Mouse (Mus musculus) ovary, adult 18-20 months (tissue): ENCODE data around the gene Klc2.

ENCODE experiments used
- DNase-seq: peaks from one replicate; pipeline ENCODE4 v3.0.0; 2022; ENCODE audit warnings: low spot score, mixed read lengths

Klc2 gene

DNA sequence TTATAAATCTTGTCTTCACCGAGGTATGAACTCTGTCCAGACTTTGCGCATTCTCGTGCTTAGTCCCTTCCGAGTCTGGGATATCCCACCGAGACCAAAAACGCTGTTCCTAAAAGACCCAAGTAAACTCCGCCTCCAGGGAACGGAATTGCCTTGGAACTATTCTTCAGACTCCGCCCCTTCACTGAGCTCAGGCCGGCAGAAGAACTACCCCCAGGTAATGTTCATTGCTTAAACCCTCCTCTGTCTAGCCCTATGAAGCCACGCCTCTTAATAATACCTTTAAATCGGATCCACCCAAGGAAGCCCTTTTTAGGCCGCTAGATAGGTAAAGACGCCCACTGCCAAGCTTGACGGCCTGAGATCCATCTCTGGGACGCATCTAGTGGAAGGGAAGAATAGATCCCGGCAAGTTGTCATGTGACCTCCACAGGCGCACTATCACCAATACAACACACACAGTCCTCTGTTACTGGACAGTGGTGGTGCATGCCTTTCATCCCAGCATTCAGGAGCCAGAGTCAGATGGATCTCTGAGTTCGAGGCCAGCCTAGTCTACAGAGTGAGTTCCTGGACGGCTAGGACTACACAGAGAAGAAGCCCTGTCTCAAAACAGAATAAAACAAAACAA is 45.9 kb downstream of the Klc2 start:
- DNase-seq: no peak

DNA sequence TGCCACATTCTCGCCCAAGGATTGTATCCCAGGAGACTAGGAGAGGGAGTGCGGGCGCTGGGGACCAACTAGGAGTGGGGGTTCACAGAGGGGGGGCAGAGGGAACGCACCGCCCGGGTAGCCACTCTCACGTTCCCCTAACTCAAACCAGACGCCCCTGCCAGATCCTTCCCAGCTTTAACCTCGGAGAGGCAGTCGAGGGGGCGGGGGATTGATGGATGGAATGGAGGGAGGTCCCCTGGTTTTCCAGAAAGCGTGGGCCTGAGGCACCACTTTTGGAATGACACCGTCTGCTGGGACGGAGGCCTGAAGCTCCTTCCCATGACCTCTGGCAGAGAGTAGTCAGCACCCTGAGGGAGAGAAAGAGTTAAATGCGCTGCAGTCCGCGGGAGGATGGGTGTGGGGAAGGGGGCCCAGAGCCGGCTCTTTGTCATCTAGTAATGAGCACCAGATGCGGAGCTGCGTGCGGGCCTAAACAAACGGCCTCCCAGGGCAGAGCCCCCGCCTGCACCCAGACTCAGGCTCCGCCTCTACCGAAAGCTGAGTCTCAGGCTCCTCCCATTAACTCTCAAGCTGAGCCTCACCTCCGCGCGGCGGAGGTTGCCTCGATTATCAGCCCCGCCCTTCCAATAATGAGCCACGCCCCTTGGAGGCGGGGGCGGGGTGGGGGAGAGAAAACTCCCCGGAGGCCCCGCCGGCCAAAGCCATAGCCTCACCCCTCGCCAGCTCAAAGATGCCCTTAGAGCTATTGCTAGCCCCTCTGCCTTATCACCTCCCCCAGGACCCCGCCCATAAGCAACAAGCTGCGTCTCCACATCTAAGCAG is 46.6 kb downstream of the Klc2 start:
- DNase-seq: peak; percentile 72

DNA sequence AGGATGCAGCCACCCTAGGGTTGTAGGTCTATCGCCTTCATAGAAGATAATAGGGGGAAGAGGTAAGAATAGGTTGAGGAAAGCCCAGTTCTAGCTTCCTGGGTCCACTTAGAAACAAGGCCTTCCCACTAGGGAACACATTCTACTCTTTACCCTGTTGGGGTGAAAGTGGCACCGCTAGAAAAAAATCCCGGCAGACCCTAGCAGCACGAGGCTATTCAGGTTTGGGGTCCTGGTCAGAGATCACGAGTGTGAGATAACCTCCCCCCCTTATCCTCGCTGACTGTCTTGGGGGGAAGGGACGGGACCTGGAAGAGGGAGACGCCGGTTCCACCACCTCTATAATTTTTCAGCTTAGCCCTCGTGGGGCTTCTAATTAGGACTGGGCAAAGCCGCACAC is 47.3 kb downstream of the Klc2 start:
- no peak for DNase-seq

DNA sequence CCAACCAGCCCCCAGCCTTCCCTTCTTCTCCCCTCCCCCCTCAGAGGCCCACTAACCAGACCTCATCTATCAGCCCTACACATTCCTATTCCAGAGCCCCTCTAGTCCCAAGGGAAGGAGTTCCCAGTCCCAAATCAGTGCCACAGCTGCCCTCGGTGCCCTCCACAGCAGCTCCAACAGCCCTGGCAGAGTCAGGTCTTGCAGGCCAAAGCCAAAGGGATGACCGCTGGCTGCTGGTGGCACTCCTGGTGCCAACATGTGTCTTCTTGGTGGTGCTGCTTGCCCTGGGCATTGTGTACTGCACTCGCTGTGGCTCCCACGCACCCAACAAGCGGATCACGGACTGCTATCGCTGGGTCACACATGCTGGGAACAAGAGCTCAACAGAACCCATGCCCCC is 48.4 kb downstream of the Klc2 start:
- DNase-seq: no peak

DNA sequence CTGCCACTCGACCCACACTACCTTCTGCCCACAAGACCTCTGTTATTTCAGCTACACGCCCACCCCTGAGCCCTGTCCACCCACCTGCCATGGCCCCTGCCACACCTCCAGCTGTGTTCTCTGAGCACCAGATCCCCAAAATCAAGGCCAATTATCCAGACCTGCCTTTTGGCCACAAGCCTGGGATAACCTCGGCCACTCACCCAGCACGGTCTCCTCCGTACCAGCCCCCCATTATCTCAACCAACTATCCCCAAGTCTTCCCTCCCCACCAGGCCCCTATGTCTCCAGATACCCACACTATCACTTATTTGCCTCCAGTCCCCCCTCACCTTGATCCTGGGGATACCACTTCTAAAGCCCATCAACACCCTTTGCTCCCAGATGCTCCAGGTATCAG is 48.9 kb downstream of the Klc2 start:
- DNase-seq: no peak

DNA sequence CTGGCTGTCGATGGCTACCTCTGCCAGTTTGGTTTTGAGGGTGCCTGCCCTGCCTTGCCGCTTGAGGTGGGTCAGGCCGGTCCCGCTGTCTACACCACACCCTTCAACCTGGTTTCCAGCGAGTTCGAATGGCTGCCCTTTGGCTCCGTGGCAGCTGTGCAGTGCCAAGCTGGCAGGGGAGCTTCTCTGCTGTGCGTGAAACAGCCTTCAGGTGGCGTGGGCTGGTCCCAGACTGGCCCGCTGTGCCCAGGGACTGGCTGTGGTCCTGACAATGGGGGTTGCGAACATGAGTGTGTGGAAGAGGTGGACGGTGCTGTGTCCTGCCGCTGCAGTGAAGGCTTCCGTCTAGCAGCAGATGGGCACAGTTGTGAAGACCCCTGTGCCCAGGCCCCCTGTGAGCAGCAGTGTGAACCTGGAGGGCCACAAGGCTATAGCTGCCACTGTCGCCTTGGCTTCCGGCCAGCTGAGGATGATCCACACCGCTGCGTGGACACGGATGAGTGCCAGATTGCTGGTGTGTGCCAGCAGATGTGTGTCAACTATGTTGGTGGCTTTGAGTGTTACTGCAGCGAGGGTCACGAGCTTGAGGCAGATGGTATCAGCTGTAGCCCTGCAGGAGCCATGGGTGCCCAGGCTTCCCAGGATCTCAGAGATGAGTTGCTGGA is 49.7 kb downstream of the Klc2 start:
- no peak for DNase-seq

DNA sequence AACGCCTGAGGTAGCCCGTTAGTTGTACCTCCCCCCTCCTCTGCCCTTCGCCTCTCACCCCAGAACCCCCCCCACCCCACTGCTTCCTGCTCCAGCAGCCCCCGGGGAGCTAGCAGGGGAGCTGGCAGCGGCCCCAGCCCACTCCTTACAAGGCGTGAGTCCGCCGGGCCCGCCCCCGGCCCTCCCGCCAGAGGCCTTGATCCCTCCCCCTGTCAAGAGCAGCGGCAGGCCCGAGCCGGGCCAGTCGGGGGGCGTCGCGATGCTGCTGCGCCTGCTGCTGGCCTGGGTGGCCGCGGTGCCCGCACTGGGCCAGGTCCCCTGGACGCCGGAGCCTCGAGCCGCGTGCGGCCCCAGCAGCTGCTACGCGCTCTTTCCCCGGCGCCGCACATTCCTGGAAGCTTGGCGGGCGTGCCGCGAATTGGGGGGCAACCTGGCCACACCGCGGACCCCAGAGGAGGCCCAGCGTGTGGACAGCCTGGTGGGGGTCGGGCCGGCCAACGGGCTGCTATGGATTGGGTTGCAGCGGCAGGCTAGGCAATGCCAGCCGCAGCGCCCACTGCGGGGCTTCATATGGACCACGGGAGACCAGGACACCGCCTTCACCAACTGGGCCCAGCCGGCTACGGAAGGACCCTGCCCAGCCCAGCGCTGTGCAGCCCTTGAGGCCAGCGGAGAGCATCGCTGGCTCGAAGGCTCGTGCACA is 50.3 kb downstream of the Klc2 start, which contains the start of gene Cd248:
Gene Cd248 (plus strand): TSS at position 212 of the 703 bp plus-strand sequence.
- peak; percentile 60 for DNase-seq

DNA sequence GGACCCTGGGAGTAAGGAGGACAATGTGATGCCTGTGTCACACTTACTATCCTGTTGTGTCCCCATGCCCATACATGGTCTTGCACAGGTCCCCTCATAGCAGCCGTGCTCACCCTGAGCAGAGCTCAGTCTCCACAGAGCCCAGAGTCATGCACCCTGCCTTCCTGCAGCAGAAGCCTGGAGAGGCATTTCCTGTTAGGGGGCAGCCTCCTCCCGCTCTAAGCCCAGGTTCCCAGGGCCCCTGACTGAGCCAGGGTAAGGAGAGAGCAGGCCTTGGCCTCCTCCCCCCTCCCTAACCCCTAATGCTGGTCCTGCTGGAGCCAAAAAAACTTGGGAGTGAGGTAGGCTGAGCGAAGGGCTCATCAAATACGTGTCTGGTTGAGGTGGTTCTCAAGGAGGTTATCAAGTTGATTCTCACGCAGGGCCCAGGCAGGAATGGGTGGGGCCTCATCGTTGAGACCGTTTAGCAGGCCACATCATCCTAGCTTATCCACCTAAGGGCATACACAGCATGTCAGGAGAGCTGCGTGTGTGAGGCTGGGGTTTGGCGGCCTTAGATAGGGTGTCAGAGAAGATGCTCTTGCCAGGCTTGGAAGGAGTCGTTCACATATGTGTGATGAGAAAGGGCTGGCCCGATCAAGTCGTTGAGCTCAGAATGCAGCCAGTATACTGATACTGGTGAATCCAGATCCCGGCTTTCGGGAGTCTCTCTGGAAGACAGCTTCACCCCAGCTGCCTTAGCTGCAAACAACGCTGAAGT is 51.1 kb downstream of the Klc2 start:
- no peak for DNase-seq

DNA sequence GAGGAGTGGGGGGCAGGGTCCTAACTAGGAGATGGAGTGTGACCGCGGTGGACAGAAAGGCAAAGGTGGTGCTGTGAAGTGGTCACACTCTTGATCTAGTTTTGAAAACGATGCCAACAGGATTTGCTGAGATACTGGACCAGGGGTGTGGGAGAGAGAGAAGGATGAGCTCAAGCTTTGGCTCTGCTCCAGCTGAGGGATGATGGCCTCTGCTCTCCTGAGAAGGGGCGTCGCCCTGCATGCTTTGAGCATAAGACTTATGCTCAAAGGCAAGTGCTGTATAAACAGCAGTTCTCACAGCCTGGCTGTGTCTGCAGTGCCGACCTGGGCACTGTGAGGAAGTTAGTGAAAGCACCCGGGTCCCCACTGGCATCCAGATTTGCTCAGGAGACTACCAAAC is 53.3 kb downstream of the Klc2 start:
- no peak for DNase-seq

DNA sequence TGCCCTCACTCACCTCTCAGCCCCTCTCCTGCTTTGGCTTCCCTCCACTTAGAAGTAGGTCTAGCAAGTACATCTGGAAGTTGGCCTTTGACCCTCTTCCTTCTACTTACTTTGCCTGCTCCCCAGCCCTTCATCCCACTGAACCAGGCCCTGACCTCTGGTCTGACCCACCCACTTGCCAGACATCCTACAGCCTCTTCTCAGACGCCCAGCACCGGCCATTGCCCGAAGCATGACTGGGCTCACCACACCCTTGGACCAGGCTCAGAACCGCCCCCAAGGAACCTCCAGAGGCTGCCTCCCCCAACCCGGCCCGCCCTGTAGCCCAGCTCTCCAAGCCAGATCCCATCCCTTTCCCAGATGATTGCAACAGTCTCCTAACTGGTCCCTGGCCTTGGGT is 55.9 kb downstream of the Klc2 start:
- DNase-seq: no peak

DNA sequence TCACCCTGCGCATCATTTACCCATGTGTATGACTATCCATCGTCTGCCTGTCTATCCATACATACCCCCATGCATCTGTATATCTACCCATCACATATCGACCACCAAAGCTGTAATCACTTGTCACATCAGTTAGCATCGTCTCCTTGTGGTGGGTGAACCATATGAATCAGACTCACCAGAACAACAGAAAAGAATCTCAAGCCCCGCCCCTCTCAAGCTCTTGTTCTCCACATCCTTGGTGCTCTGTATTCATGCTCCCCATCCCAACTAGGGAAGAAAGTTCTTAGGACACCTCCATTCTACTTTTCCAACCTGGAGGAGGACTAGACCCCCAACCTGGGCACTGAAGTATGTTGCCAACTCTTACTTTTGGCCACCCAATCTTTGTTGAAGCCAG is 56.3 kb downstream of the Klc2 start:
- DNase-seq: no peak

DNA sequence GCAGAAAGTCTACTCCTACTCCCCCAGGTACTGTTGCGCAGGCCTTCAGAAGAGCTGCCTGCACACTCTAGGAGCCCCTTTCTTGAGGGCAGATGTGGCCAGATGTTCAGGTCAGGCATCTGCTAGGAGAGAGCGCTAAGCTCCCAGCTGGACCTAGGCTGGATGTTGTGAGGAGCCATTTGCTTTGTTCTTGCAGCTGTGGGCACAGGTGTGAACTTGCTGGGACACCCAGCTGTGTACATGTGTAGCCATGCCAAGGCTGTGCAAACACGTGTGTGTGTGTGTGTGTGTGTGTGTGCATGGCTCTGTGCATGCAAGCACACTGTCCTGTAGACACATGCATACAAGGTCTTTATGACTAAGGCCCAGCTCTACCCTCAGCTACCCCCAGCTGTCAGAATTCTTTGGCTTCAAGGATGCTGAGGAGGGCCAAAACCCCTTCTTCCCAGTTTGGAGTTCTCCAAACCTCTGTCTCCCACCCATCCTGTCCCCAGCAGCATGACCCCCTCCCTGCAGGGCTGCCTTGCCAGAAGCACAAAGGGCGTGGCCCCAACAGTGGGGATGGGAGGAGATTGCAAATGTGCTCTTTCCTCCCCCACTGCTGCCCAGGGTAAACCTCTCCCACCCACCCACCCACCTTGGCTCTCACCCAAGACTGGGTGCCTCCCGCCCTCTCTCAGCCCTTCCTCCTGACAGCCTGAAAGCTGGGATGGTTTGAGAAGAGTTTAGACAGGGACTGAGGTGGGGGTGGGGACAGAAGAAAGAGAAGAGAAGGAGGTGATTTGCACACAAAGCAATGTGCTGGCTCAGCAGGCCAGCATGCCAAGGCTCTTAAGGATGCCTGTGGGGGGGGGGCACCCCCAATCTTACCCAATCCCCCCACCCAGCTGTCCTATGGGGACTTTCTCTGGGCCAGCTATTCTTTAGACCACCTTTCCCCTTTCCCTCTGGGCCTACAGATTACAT is 57.7 kb downstream of the Klc2 start:
- DNase-seq: peak; percentile 21

DNA sequence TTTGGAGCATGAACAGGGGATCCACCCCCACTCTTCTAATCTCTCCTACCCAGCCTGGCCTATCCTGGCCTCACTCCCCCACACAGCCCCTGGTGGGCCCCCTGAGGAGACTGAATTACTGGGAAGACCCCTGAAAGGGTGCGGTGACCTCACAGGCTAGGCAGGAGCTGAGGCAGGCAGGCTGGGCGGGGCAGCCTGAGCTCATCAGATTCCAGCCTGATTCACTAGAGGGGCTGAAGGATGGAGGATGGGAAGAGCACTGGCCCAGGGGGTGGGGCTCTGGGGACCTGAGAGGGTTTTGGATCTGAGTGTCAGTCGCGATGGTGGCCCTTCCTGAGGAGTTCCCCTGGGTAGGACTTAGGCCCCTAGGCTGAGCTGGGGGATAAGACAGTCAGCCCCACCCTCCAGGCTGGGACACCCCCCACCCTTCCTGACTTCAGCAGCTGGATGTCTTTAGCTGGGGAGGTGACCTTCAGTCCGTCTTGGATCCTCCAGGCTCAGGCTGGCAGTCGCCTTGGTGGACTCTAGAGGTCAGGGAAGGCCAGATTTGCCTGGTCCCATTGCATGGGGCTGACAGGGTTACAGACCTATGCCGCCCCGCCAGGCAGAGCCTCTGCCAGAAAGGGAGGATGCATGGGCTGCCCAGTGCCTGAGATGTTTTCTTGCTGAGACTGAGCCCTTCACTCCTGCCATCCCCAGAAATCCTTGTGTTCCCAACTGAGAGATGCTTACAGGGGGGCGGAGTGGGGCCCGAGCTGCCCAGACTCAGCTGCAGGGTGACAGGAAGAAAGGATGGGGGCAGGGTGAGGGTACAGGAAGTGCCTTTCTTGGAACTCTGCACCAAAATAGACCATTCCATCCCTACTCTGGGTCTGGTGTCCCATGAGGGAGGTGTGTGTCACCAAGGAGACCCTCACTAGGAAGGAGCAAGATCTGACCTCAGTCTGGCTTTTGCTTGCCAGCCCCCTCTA is 59.3 kb downstream of the Klc2 start:
- peak; percentile 5 for DNase-seq

DNA sequence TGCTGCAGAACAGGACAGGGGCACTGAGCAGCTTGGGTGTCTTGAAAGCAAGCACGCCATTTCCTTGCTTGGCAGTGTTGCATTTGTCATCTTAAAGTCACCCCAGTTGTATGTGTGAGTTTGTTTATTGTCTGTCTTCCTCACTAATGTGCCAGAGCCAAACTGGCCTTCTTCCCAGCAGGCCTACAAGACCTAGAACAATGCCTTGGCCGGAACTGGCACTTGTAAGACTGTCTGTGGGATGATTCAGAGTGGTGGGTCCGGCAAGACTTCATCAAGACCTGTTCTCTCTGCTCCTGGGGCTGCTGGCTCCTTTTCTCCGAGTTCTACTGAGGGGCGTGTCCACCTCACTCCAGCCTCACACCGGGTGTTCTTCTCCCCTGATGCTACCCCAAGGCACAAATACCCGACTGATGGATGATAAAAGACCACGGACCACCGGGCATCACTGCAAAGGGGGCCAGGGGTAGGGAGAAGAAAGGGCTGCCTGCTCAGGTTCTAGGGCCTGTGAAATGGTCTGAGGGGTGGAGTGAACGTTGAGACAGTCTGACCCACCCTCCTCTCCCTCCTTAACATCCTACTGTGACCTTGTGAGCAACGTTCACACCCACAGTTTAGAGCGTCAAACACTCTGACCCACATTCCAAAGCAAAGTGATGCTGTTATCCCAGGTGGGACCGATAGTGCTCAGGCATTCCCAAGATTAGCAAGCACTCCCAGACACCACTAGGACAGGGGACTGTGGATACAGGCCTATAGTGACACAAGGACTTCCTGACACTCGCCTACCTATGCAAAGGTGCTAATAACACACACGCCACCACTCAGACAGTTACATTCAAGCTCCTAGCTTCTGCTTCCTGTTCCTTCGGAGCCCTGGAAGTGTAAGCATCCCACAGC is 60.2 kb downstream of the Klc2 start:
- no peak for DNase-seq
